Mouse (Mus musculus): ENCODE measurements at regions not wholly inside any gene's neighbourhood (a gene's known extent, or its start where the extent isn't known, plus 50 kb on each side); places are given as distances from the start of the nearest gene placed in this dataset.

GRCm38 (mm10) chr11:114576803-114577202 is 91.5 kb upstream of the Rpl38 start:
- no peaks in the 10 kb centered on the region for H3K36me3 ChIP-seq (replicated peaks)
- DNase-seq (ENCODE audit: low spot score) (no peak), ATAC-seq (ENCODE audit: extremely low read depth, insufficient number of reproducible peaks, low FRiP score, poor library complexity, severe bottlenecking) (no peak)
- no peaks in the 10 kb centered on the region for H3K4me1 ChIP-seq (ENCODE audit: insufficient read depth, low read depth, low read length)
- peaks cover 71% of the 10 kb centered on the region for H3K9me3 ChIP-seq (replicated peaks)
- H3K27me3 ChIP-seq (ENCODE audit: insufficient read depth, low read length): no peaks in the 10 kb centered on the region
- H3K4me3 ChIP-seq (ENCODE audit: low read depth, low read length): no peak overlapping the region
- TF ChIP-seq CTCF (IDR thresholded peaks at IDR 0.05; ENCODE audit: low read depth, low read length) (no peak), GATA2 (IDR thresholded peaks at IDR 0.05; ENCODE audit: borderline replicate concordance, low read depth, low read length) (no peak), POLR2AphosphoS5 (IDR thresholded peaks at IDR 0.05; ENCODE audit: insufficient replicate concordance, low read depth, low read length) (no peak), GATA1 (IDR thresholded peaks at IDR 0.05; ENCODE audit: borderline replicate concordance, low read length) (no peak), TAL1 (conservative IDR thresholded peaks at IDR 0.05; ENCODE audit: low read depth, low read length) (no peak)

- H3K27me3 ChIP-seq (ENCODE audit: insufficient read depth, low read length): no peaks in the 10 kb centered on the region
- H3K36me3 ChIP-seq (replicated peaks): no peaks in the 10 kb centered on the region
- H3K4me3 ChIP-seq (ENCODE audit: low read depth, low read length): no peak overlapping the region
- H3K4me1 ChIP-seq (ENCODE audit: insufficient read depth, low read depth, low read length): no peaks in the 10 kb centered on the region
- DNase-seq (ENCODE audit: low spot score): no peak
- H3K9me3 ChIP-seq (replicated peaks): peaks cover 69% of the 10 kb centered on the region
- ATAC-seq (ENCODE audit: extremely low read depth, insufficient number of reproducible peaks, low FRiP score, poor library complexity, severe bottlenecking): no peak
- TF ChIP-seq CTCF (IDR thresholded peaks at IDR 0.05; ENCODE audit: low read depth, low read length): no peak
- no peak for TF ChIP-seq GATA2 (IDR thresholded peaks at IDR 0.05; ENCODE audit: borderline replicate concordance, low read depth, low read length)
- TF ChIP-seq POLR2AphosphoS5 (IDR thresholded peaks at IDR 0.05; ENCODE audit: insufficient replicate concordance, low read depth, low read length): no peak
- no peak for TF ChIP-seq TAL1 (conservative IDR thresholded peaks at IDR 0.05; ENCODE audit: low read depth, low read length)
- TF ChIP-seq GATA1 (IDR thresholded peaks at IDR 0.05; ENCODE audit: borderline replicate concordance, low read length): no peak
These were observed 97.0 kb upstream of the Rpl38 start for GRCm38 (mm10) chr11:114571144-114571869.

GRCm38 (mm10) chr11:114570076-114570475 is 98.2 kb upstream of the Rpl38 start:
- no peaks in the 10 kb centered on the region for H3K4me1 ChIP-seq (ENCODE audit: insufficient read depth, low read depth, low read length)
- H3K36me3 ChIP-seq (replicated peaks): no peaks in the 10 kb centered on the region
- H3K4me3 ChIP-seq (ENCODE audit: low read depth, low read length): no peak overlapping the region
- no peak for ATAC-seq (ENCODE audit: extremely low read depth, insufficient number of reproducible peaks, low FRiP score, poor library complexity, severe bottlenecking)
- TF ChIP-seq CTCF (IDR thresholded peaks at IDR 0.05; ENCODE audit: low read depth, low read length) (no peak), GATA1 (IDR thresholded peaks at IDR 0.05; ENCODE audit: borderline replicate concordance, low read length) (no peak), GATA2 (IDR thresholded peaks at IDR 0.05; ENCODE audit: borderline replicate concordance, low read depth, low read length) (no peak), POLR2AphosphoS5 (IDR thresholded peaks at IDR 0.05; ENCODE audit: insufficient replicate concordance, low read depth, low read length) (no peak), TAL1 (conservative IDR thresholded peaks at IDR 0.05; ENCODE audit: low read depth, low read length) (no peak)
- no peak for DNase-seq (ENCODE audit: low spot score)
- H3K27me3 ChIP-seq (ENCODE audit: insufficient read depth, low read length): no peaks in the 10 kb centered on the region
- H3K9me3 ChIP-seq (replicated peaks): peaks cover 63% of the 10 kb centered on the region

GRCm38 (mm10) chr11:114567814-114568800 is 100.2 kb upstream of the Rpl38 start:
- H3K4me1 ChIP-seq (ENCODE audit: insufficient read depth, low read depth, low read length): no peaks in the 10 kb centered on the region
- ATAC-seq (ENCODE audit: extremely low read depth, insufficient number of reproducible peaks, low FRiP score, poor library complexity, severe bottlenecking) (no peak), DNase-seq (ENCODE audit: low spot score) (no peak)
- H3K4me3 ChIP-seq (ENCODE audit: low read depth, low read length): no peak overlapping the region
- no peaks in the 10 kb centered on the region for H3K27me3 ChIP-seq (ENCODE audit: insufficient read depth, low read length)
- H3K36me3 ChIP-seq (replicated peaks): no peaks in the 10 kb centered on the region
- no peak for TF ChIP-seq GATA1 (IDR thresholded peaks at IDR 0.05; ENCODE audit: borderline replicate concordance, low read length)
- no peak for TF ChIP-seq TAL1 (conservative IDR thresholded peaks at IDR 0.05; ENCODE audit: low read depth, low read length)
- TF ChIP-seq CTCF (IDR thresholded peaks at IDR 0.05; ENCODE audit: low read depth, low read length): no peak
- TF ChIP-seq GATA2 (IDR thresholded peaks at IDR 0.05; ENCODE audit: borderline replicate concordance, low read depth, low read length): no peak
- no peak for TF ChIP-seq POLR2AphosphoS5 (IDR thresholded peaks at IDR 0.05; ENCODE audit: insufficient replicate concordance, low read depth, low read length)
- peaks cover 73% of the 10 kb centered on the region for H3K9me3 ChIP-seq (replicated peaks)

- TF ChIP-seq TAL1 (conservative IDR thresholded peaks at IDR 0.05; ENCODE audit: low read depth, low read length) (no peak), POLR2AphosphoS5 (IDR thresholded peaks at IDR 0.05; ENCODE audit: insufficient replicate concordance, low read depth, low read length) (no peak), GATA2 (IDR thresholded peaks at IDR 0.05; ENCODE audit: borderline replicate concordance, low read depth, low read length) (no peak), CTCF (IDR thresholded peaks at IDR 0.05; ENCODE audit: low read depth, low read length) (no peak), GATA1 (IDR thresholded peaks at IDR 0.05; ENCODE audit: borderline replicate concordance, low read length) (no peak)
- Histone ChIP-seq H3K4me3 (ENCODE audit: low read depth, low read length) (no peak overlapping the region), H3K36me3 (replicated peaks) (no peaks in the 10 kb centered on the region), H3K9me3 (replicated peaks) (peaks cover 80% of the 10 kb centered on the region), H3K27me3 (ENCODE audit: insufficient read depth, low read length) (no peaks in the 10 kb centered on the region), H3K4me1 (ENCODE audit: insufficient read depth, low read depth, low read length) (no peaks in the 10 kb centered on the region)
- DNase-seq (ENCODE audit: low spot score) (no peak), ATAC-seq (ENCODE audit: extremely low read depth, insufficient number of reproducible peaks, low FRiP score, poor library complexity, severe bottlenecking) (no peak)
These were observed 101.1 kb upstream of the Rpl38 start for GRCm38 (mm10) chr11:114567045-114567780.

Measured in G1E (cell line).